Mouse (Mus musculus) adrenal gland, postnatal 36 days (tissue): ENCODE results near the gene Kcnip4. TPM values are rescaled to one million over a fixed set of nuclear protein-coding genes. Genes with fewer than 3 reads are reported as not detected.
A peak's percentile ranks its signal among the peaks of the same experiment; 100 is the strongest.

Source experiments
- DNase-seq, 2 experiments: peaks; one replicate each; pipeline ENCODE4 v3.0.0; 2021; ENCODE audit warnings: mixed read lengths in 1 of 2
- total RNA-seq, 2 experiments: library from RNA; stranded (reverse); gene quantifications; 2 replicates each; pipeline ENCODE4 v1.2.3; 2021

Gene Kcnip4
- total RNA-seq, 2 experiments from 2014 or later: 2.1 to 2.2 TPM

GRCm38 (mm10) chr5:48551753-48552152, 973.0 kb downstream of the Kcnip4 start:
- DNase-seq: no peak

GRCm38 (mm10) chr5:48545825-48546224, 978.9 kb downstream of the Kcnip4 start:
- no peak for DNase-seq

GRCm38 (mm10) chr5:48544784-48545734, 979.6 kb downstream of the Kcnip4 start:
- no peak for DNase-seq

GRCm38 (mm10) chr5:48518035-48518434, 1006.7 kb downstream of the Kcnip4 start:
- DNase-seq: no peak

GRCm38 (mm10) chr5:48513354-48513753, 1011.4 kb downstream of the Kcnip4 start:
- no peak for DNase-seq

GRCm38 (mm10) chr5:48511357-48511756, 1013.4 kb downstream of the Kcnip4 start:
- no peak for DNase-seq

GRCm38 (mm10) chr5:48510241-48510640, 1014.5 kb downstream of the Kcnip4 start:
- DNase-seq: no peak

GRCm38 (mm10) chr5:48509194-48509930, 1015.3 kb downstream of the Kcnip4 start:
- no peak for DNase-seq

GRCm38 (mm10) chr5:48503094-48503493, 1021.6 kb downstream of the Kcnip4 start:
- DNase-seq: no peak

GRCm38 (mm10) chr5:48502442-48502841, 1022.3 kb downstream of the Kcnip4 start:
- no peak for DNase-seq

GRCm38 (mm10) chr5:48500204-48500603, 1024.5 kb downstream of the Kcnip4 start:
- peak; percentile 11 to 20 for DNase-seq

- DNase-seq: no peak
These were observed 1033.7 kb downstream of the Kcnip4 start for GRCm38 (mm10) chr5:48490864-48491477.

GRCm38 (mm10) chr5:48489549-48490288, 1035.0 kb downstream of the Kcnip4 start:
- DNase-seq: no peak

GRCm38 (mm10) chr5:48483112-48483511, 1041.6 kb downstream of the Kcnip4 start:
- no peak for DNase-seq

GRCm38 (mm10) chr5:48460221-48460620, 1064.5 kb downstream of the Kcnip4 start:
- DNase-seq: no peak

GRCm38 (mm10) chr5:48448888-48449287, 1075.8 kb downstream of the Kcnip4 start:
- no peak for DNase-seq

- peak; percentile 28 to 35 for DNase-seq
These were observed 1094.2 kb downstream of the Kcnip4 start for GRCm38 (mm10) chr5:48430459-48430858.

- DNase-seq: no peak
These were observed 1102.8 kb downstream of the Kcnip4 start for GRCm38 (mm10) chr5:48421957-48422356.

- peak in 1 of 2 experiments; percentile 12 for DNase-seq
These were observed 1105.0 kb downstream of the Kcnip4 start for GRCm38 (mm10) chr5:48419741-48420140.

- DNase-seq: peak; percentile 25 to 31
These were observed 1112.4 kb downstream of the Kcnip4 start for GRCm38 (mm10) chr5:48412261-48412660.

- DNase-seq: no peak
These were observed 1113.2 kb downstream of the Kcnip4 start for GRCm38 (mm10) chr5:48411462-48411861.

GRCm38 (mm10) chr5:48410348-48410747, 1114.4 kb downstream of the Kcnip4 start:
- peak; percentile 74 to 81 for DNase-seq
